Mouse (Mus musculus): ENCODE measurements around the gene Nhsl1.

GRCm38 (mm10) chr10:18419508-18419907, 100.7 kb downstream of the Nhsl1 start:
- no peak for TF ChIP-seq TAL1 (IDR thresholded peaks at IDR 0.05; ENCODE audit: low read length)
- no peak for TF ChIP-seq USF1 (IDR thresholded peaks at IDR 0.05; ENCODE audit: low read depth, low read length)

Measured in MEL (cell line).